Mouse (Mus musculus) gastrocnemius, postnatal 14 days (tissue): ENCODE results near the gene Slc29a3. TPM values are rescaled to one million over a fixed set of nuclear protein-coding genes. Genes with fewer than 3 reads are reported as not detected.

Experiments
- DNase-seq: peaks from one replicate; pipeline ENCODE4 v3.0.0; 2021; ENCODE audit warnings: mixed read lengths
- intact Hi-C: fragments of 180-260 bp; cut with DNase I; formaldehyde crosslinking; loops from one replicate; pipeline ENCODE4 v1.15.1; 2025; ENCODE audit warnings: low total_unique reads
- long read RNA-seq, 2 experiments: library from polyadenylated mRNA; stranded (forward); transcript quantifications; one replicate each; pipeline ENCODE4 v2.0.0; 2021
- total RNA-seq, 2 experiments: library from RNA; stranded (reverse); gene quantifications; 2 replicates each; pipeline ENCODE4 v1.2.3; 2021

Slc29a3 gene
- 1 to 10 TPM; 3.8 to 5.4 TPM for total RNA-seq
- long read RNA-seq, experiment 1, result 0 reads
- long read RNA-seq, experiment 2, partial matches to known transcripts, result 0 of 1 reads
- long read RNA-seq, experiment 2, other reads (novel, unspliced or antisense), result 1 of 1 reads

- peak; percentile 98 for DNase-seq
- intact Hi-C loops, result loop anchor here (10.0 kb wide), 1 partner anchor 448 kb away; no protein-coding TSS in a partner anchor
Observed at GRCm38 (mm10) chr10:60752040-60753020, at the start of gene Slc29a3. Gene Slc29a3, minus strand, starts transcription at chr10:60752794.

GRCm38 (mm10) chr10:60801898-60802412 lies 49.4 kb upstream of the Slc29a3 start:
- no peak for DNase-seq
- intact Hi-C loops, result no loop called here

- DNase-seq, result no peak
- intact Hi-C loops, result no loop called here
Observed at GRCm38 (mm10) chr10:60801168-60801897, 48.7 kb upstream of the Slc29a3 start.

- intact Hi-C loops, result no loop called here
Observed at GRCm38 (mm10) chr10:60800295-60801167, 47.9 kb upstream of the Slc29a3 start.

GRCm38 (mm10) chr10:60797682-60798422 lies 45.3 kb upstream of the Slc29a3 start:
- DNase-seq, result no peak
- intact Hi-C loops, result no loop called here

More at GRCm38 (mm10) chr10:60800295-60801167, 47.9 kb upstream of the Slc29a3 start:
- DNase-seq, result no peak

GRCm38 (mm10) chr10:60796474-60796873 lies 43.9 kb upstream of the Slc29a3 start:
- DNase-seq, result no peak
- intact Hi-C loops, result no loop called here

GRCm38 (mm10) chr10:60796028-60796427 lies 43.4 kb upstream of the Slc29a3 start:
- no peak for DNase-seq
- intact Hi-C loops, result no loop called here

GRCm38 (mm10) chr10:60794792-60795191 lies 42.2 kb upstream of the Slc29a3 start:
- no peak for DNase-seq
- intact Hi-C loops, result no loop called here

GRCm38 (mm10) chr10:60794374-60794773 lies 41.8 kb upstream of the Slc29a3 start:
- no peak for DNase-seq

GRCm38 (mm10) chr10:60792841-60793240 lies 40.2 kb upstream of the Slc29a3 start:
- DNase-seq, result peak; percentile 38
- intact Hi-C loops, result no loop called here

More at GRCm38 (mm10) chr10:60794374-60794773, 41.8 kb upstream of the Slc29a3 start:
- intact Hi-C loops, result no loop called here

GRCm38 (mm10) chr10:60792365-60792764 lies 39.8 kb upstream of the Slc29a3 start:
- intact Hi-C loops, result no loop called here

GRCm38 (mm10) chr10:60790912-60791311 lies 38.3 kb upstream of the Slc29a3 start:
- DNase-seq, result no peak
- intact Hi-C loops, result no loop called here

More at GRCm38 (mm10) chr10:60792365-60792764, 39.8 kb upstream of the Slc29a3 start:
- DNase-seq, result no peak

- DNase-seq, result no peak
- intact Hi-C loops, result no loop called here
Observed at GRCm38 (mm10) chr10:60787303-60788074, 34.9 kb upstream of the Slc29a3 start.

- intact Hi-C loops, result no loop called here
- no peak for DNase-seq
Observed at GRCm38 (mm10) chr10:60783608-60784007, 31.0 kb upstream of the Slc29a3 start.

- intact Hi-C loops, result loop anchor here (2.0 to 5.0 kb wide), 3 partner anchors 51 to 293 kb away; partner anchors contain the start of gene Unc5b
- peak; percentile 75 for DNase-seq
Observed at GRCm38 (mm10) chr10:60779628-60780027, 27.0 kb upstream of the Slc29a3 start.

- DNase-seq, result no peak
Observed at GRCm38 (mm10) chr10:60778542-60778941, 25.9 kb upstream of the Slc29a3 start.

GRCm38 (mm10) chr10:60775473-60775872 lies 22.9 kb upstream of the Slc29a3 start:
- intact Hi-C loops, result loop anchor here (5.0 kb wide), 1 partner anchor 297 kb away; no protein-coding TSS in a partner anchor
- no peak for DNase-seq

More at GRCm38 (mm10) chr10:60778542-60778941, 25.9 kb upstream of the Slc29a3 start:
- intact Hi-C loops, result loop anchor here (5.0 kb wide), 1 partner anchor 294 kb away; no protein-coding TSS in a partner anchor
